Mouse (Mus musculus) brain, embryonic 14.5 days (tissue): ENCODE data around the gene Mta3.

Experiments
- CTCF ChIP-seq: fragments of 200-500 bp; IDR thresholded peaks from 2 replicates; pipeline ENCODE4 v1.5.1; 2012; ENCODE audit warnings: inconsistent platforms, mild to moderate bottlenecking, moderate library complexity, borderline replicate concordance; ENCODE audit not compliant: insufficient read depth, insufficient read length; ENCODE audit errors: extremely low read depth
- POLR2A ChIP-seq: fragments of 200-500 bp; IDR thresholded peaks from 2 replicates; pipeline ENCODE4 v1.6.1; 2012; ENCODE audit warnings: mild to moderate bottlenecking, inconsistent platforms, borderline replicate concordance; ENCODE audit not compliant: poor library complexity, insufficient read depth, insufficient read length, severe bottlenecking; ENCODE audit errors: extremely low read depth

- TF ChIP-seq POLR2A, result no peak
- no peak for TF ChIP-seq CTCF
Measured at GRCm38 (mm10) chr17:83776965-83777364, 71.0 kb downstream of the Mta3 start.
